Mouse (Mus musculus): ENCODE results near the gene Hsh2d. TPM values are rescaled to one million over a fixed set of nuclear protein-coding genes. Genes with fewer than 3 reads are reported as not detected.

Gene Hsh2d
- polyA plus RNA-seq, 1 experiment from 2014 or later = 0.81 TPM

Other genes starting within 250 kb of the Hsh2d start
- 24.5 and 28.3 TPM in 2 replicates for gene Zfp961, start 238.6 kb upstream of the Hsh2d start, polyA plus RNA-seq (2014; fragmentation: Nextera tagmentation; extraction: Ambion mirVana)
- 1.0 and 1.1 TPM in 2 replicates for gene Cyp4f18, start 180.0 kb upstream of the Hsh2d start, polyA plus RNA-seq (2014; fragmentation: Nextera tagmentation; extraction: Ambion mirVana)
- gene Olfr372, start 148.4 kb upstream of the Hsh2d start, polyA plus RNA-seq (2014; fragmentation: Nextera tagmentation; extraction: Ambion mirVana) = not detected in 2 replicates
- gene Olfr373, start 106.5 kb upstream of the Hsh2d start, polyA plus RNA-seq (2014; fragmentation: Nextera tagmentation; extraction: Ambion mirVana) = 0.11 TPM in 1 of 2 replicates, not detected in the other
- gene Olfr374, start 82.6 kb upstream of the Hsh2d start, polyA plus RNA-seq (2014; fragmentation: Nextera tagmentation; extraction: Ambion mirVana) = 0.08 and 0.28 TPM in 2 replicates
- gene Tpm4, start 54.7 kb upstream of the Hsh2d start, polyA plus RNA-seq (2014; fragmentation: Nextera tagmentation; extraction: Ambion mirVana) = 558 and 651 TPM in 2 replicates
- 104 and 105 TPM in 2 replicates for gene Rab8a, start 28.4 kb upstream of the Hsh2d start, polyA plus RNA-seq (2014; fragmentation: Nextera tagmentation; extraction: Ambion mirVana)
- gene Cib3, start 23.2 kb downstream of the Hsh2d start, polyA plus RNA-seq (2014; fragmentation: Nextera tagmentation; extraction: Ambion mirVana) = not detected in 2 replicates
- gene Gm11034, start 24.0 kb downstream of the Hsh2d start, polyA plus RNA-seq (2014; fragmentation: Nextera tagmentation; extraction: Ambion mirVana) = not detected in 2 replicates
- 73.3 and 74.3 TPM in 2 replicates for gene Fam32a, start 30.1 kb downstream of the Hsh2d start, polyA plus RNA-seq (2014; fragmentation: Nextera tagmentation; extraction: Ambion mirVana)
- 108 and 118 TPM in 2 replicates for gene Ap1m1, start 50.4 kb downstream of the Hsh2d start, polyA plus RNA-seq (2014; fragmentation: Nextera tagmentation; extraction: Ambion mirVana)
- gene Gm10282, start 115.6 kb downstream of the Hsh2d start, polyA plus RNA-seq (2014; fragmentation: Nextera tagmentation; extraction: Ambion mirVana) = 30.3 and 31.1 TPM in 2 replicates
- gene Klf2, start 129.4 kb downstream of the Hsh2d start, polyA plus RNA-seq (2014; fragmentation: Nextera tagmentation; extraction: Ambion mirVana) = 5.0 and 6.9 TPM in 2 replicates
- 60.6 and 61.9 TPM in 2 replicates for gene Eps15l1, start 231.8 kb downstream of the Hsh2d start, polyA plus RNA-seq (2014; fragmentation: Nextera tagmentation; extraction: Ambion mirVana)

All from intestine, embryonic 14.5 days (tissue).